Mouse (Mus musculus) lung, postnatal 0 days (tissue): ENCODE results near the gene Gng7. TPM values are rescaled to one million over a fixed set of nuclear protein-coding genes. Genes with fewer than 3 reads are reported as not detected.

Source experiments
- ATAC-seq: fragments of 200-750 bp; cut with Nextera tagmentation; 2 replicates; pipeline ENCODE4 v1.8.0; 2017; ENCODE audit warnings: moderate library complexity
- DNase-seq: peaks from one replicate; pipeline ENCODE4 v3.0.0-alpha.2; 2016; ENCODE audit warnings: low spot score
- H3K27ac ChIP-seq: fragments of 300-500 bp; sonication (generic); 2 replicates; pipeline ENCODE4 v1.5.1; 2014; ENCODE audit warnings: antibody characterized with exemption, mild to moderate bottlenecking, low read length, mixed read lengths
- H3K27me3 ChIP-seq: fragments of 300-500 bp; sonication (generic); replicated peaks from 2 replicates; pipeline ENCODE4 v1.6.1; 2014; ENCODE audit warnings: low read length, mixed read lengths; ENCODE audit not compliant: insufficient read depth
- H3K36me3 ChIP-seq: fragments of 300-500 bp; sonication (generic); 2 replicates; pipeline ENCODE4 v1.6.1; 2014; ENCODE audit warnings: low read length, mixed read lengths; ENCODE audit not compliant: insufficient read depth
- H3K4me1 ChIP-seq: fragments of 300-500 bp; sonication (generic); 2 replicates; pipeline ENCODE4 v1.6.1; 2014; ENCODE audit warnings: antibody characterized with exemption, low read depth, low read length, mixed read lengths; ENCODE audit not compliant: insufficient read depth
- H3K4me2 ChIP-seq: fragments of 300-500 bp; sonication (generic); replicated peaks from 2 replicates; pipeline ENCODE4 v1.6.1; 2014; ENCODE audit warnings: low read depth, mild to moderate bottlenecking, low read length, moderate library complexity, mixed read lengths
- H3K4me3 ChIP-seq: fragments of 300-500 bp; sonication (generic); 2 replicates; pipeline ENCODE4 v1.5.1; 2014; ENCODE audit warnings: low read depth, low read length
- H3K9ac ChIP-seq: fragments of 300-500 bp; sonication (generic); replicated peaks from 2 replicates; pipeline ENCODE4 v1.6.1; 2014; ENCODE audit warnings: low read depth, mild to moderate bottlenecking
- H3K9me3 ChIP-seq: fragments of 300-500 bp; sonication (generic); 2 replicates; pipeline ENCODE4 v1.6.1; 2016; ENCODE audit warnings: low read length, mixed read lengths
- CTCF ChIP-seq: IDR thresholded peaks from 2 replicates; pipeline ENCODE4 v1.5.1; 2016; ENCODE audit warnings: antibody characterized with exemption, mild to moderate bottlenecking
- EP300 ChIP-seq: IDR thresholded peaks from 2 replicates; pipeline ENCODE4 v1.6.1; 2016; ENCODE audit warnings: antibody characterized with exemption, mild to moderate bottlenecking, control low read depth
- WGBS: fragments of 180-500 bp; shearing (Covaris S2); extraction: QIAGEN DNeasy Blood & Tissue Kit; methylation state at CpG from one replicate; pipeline ENCODE4 v1.1.7; 2014; 5-methylcytosine and 5-hydroxymethylcytosine counted together
- polyA plus RNA-seq: library from polyadenylated mRNA; unstranded; fragments of >200 nt; fragmentation: Nextera tagmentation; extraction: Ambion mirVana; gene quantifications from 2 replicates; pipeline ENCODE4 v1.2.1, GENCODE M21; 2015

Gng7 gene
- polyA plus RNA-seq, 1 experiment from 2014 or later = 1.0 TPM

GRCm38 (mm10) chr10:80936135-80936809 lies 78.5 kb downstream of the Gng7 start:
- 2% methylated on average over 36 of the region's 37 CpGs for WGBS
- peak; percentile 69 for DNase-seq
- H3K36me3 ChIP-seq = no peaks in the 10 kb centered on the region

GRCm38 (mm10) chr10:80935698-80936097 lies 79.0 kb downstream of the Gng7 start:
- H3K36me3 ChIP-seq = no peaks in the 10 kb centered on the region
- H3K4me2 ChIP-seq = peak overlapping the region; percentile 73
- no peak for ATAC-seq
- WGBS = 4% methylated on average over 17 of the region's 17 CpGs
- H3K4me1 ChIP-seq = peaks cover 68% of the 10 kb centered on the region
- 0 out of 2 replicates have a peak overlapping the region, but pooled peaks have one; percentile 23 for H3K4me3 ChIP-seq
- no peaks in the 10 kb centered on the region for H3K27me3 ChIP-seq
- DNase-seq = peak; percentile 49
- TF ChIP-seq CTCF = no peak
- no peak for TF ChIP-seq EP300
- H3K9me3 ChIP-seq = no peaks in the 10 kb centered on the region
- H3K27ac ChIP-seq = no peak overlapping the region
- H3K9ac ChIP-seq = peak overlapping the region; percentile 23; the same call in 1 of the 2 replicates

More at GRCm38 (mm10) chr10:80936135-80936809, 78.5 kb downstream of the Gng7 start:
- H3K4me3 ChIP-seq = peak overlapping the region; percentile 23; the same call in 1 of the 2 replicates
- 0 out of 2 replicates have a peak overlapping the region, but pooled peaks have one; percentile 26 for H3K27ac ChIP-seq
- H3K4me2 ChIP-seq = peak overlapping the region; percentile 73
- H3K4me1 ChIP-seq = peaks cover 70% of the 10 kb centered on the region
- no peaks in the 10 kb centered on the region for H3K27me3 ChIP-seq
- H3K9me3 ChIP-seq = no peaks in the 10 kb centered on the region
- peak overlapping the region; percentile 23; the same call in 1 of the 2 replicates for H3K9ac ChIP-seq
- no peak for TF ChIP-seq EP300
- no peak for TF ChIP-seq CTCF
- ATAC-seq = peak; percentile 26

- H3K27ac ChIP-seq = peak overlapping the region; percentile 11; the same call in 1 of the 2 replicates
- no peaks in the 10 kb centered on the region for H3K27me3 ChIP-seq
- no peak overlapping the region for H3K4me3 ChIP-seq
- no peak overlapping the region for H3K9ac ChIP-seq
- H3K4me1 ChIP-seq = peaks cover 64% of the 10 kb centered on the region
- H3K4me2 ChIP-seq = no peak overlapping the region
- WGBS = 18% methylated on average over 3 of the region's 3 CpGs
- TF ChIP-seq CTCF = no peak
- no peak for TF ChIP-seq EP300
- H3K9me3 ChIP-seq = no peaks in the 10 kb centered on the region
- ATAC-seq (no peak), DNase-seq (peak; percentile 48)
- no peaks in the 10 kb centered on the region for H3K36me3 ChIP-seq
Measured at GRCm38 (mm10) chr10:80935241-80935640, 79.5 kb downstream of the Gng7 start.

DNA sequence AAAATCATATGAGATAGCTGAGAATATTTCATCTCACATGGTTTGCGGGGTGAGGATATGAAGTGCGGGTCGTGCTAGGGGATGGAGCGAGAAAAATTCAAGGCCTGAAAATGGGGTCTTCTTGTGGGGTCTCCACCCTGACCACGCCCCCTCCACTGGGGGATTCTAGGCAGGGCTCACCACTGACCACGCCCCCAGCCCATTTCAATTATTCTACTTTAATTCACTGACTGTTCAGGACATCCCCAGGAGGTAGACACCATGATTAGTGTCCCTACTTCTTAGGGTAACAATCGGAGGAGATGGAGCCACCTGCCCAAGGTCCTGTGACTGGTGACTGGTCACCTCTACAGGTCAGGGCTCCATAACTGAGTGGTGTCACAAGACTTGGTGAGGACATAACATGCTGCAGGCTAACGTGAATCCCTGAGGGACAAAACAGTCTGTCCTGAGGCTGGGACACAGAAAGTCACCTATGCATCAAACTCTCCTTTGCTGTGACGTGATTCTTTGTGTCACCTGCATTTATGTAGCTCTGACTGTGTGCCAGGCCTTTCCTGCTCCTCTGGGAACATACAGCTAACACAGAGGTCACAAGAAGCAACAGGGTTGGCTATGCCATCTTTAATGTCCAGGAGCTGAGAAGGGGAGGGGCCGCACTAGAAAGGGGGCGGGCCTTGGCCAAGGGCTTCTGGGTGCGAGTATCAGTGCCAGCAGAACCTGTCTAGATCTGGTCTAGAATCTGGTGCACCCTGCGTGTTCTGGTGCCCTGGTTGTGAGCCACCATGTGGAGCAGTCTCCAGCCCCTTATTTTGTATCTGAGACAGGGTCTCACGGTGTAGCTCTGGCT lies 80.4 kb downstream of the Gng7 start:
- no peaks in the 10 kb centered on the region for H3K36me3 ChIP-seq
- H3K4me3 ChIP-seq = no peak overlapping the region
- H3K27me3 ChIP-seq = no peaks in the 10 kb centered on the region
- 46% methylated on average over 14 of the region's 14 CpGs for WGBS
- TF ChIP-seq CTCF (no peak), EP300 (no peak)
- H3K9ac ChIP-seq = no peak overlapping the region
- H3K4me1 ChIP-seq = peaks cover 55% of the 10 kb centered on the region
- no peak overlapping the region for H3K27ac ChIP-seq
- H3K9me3 ChIP-seq = no peaks in the 10 kb centered on the region
- no peak for ATAC-seq
- peak; percentile 7 for DNase-seq
- H3K4me2 ChIP-seq = no peak overlapping the region

DNA sequence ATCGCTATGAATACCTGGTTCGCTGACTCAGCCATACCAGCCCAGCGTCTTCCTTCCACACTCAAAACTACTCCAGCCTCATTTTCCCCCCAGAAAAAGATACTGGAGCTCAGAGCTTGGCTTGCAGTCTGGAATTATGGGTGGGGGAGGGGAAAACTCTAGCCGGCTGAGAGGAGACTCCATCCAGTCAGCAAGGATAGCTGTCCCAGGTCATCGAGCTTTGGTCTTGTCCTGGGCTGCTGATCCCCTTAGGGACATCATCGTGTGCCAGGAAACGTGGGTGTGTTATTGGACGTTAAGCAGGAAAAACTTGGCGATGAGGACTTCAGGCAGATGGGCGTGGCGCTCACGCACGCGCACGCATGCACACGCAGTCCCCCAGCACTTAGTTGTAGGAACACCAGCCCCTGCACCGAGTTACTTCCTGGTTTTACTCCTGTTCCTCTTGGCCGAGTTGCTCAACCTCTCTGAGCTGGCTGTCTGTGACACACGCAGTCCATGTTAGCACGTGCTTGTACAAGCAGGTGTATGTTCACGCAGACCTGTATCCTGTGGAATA lies 81.2 kb downstream of the Gng7 start:
- H3K27me3 ChIP-seq = no peaks in the 10 kb centered on the region
- peaks cover 49% of the 10 kb centered on the region for H3K4me1 ChIP-seq
- peak overlapping the region; percentile 63 for H3K27ac ChIP-seq
- peak; percentile 78 for DNase-seq
- H3K9me3 ChIP-seq = no peaks in the 10 kb centered on the region
- H3K36me3 ChIP-seq = no peaks in the 10 kb centered on the region
- H3K4me2 ChIP-seq = peak overlapping the region; percentile 81
- 2% methylated on average over 21 of the region's 21 CpGs for WGBS
- no peak for TF ChIP-seq CTCF
- no peak; the same call in 1 of the 2 replicates for TF ChIP-seq EP300
- peak overlapping the region; percentile 88; the same call in 1 of the 2 replicates for H3K4me3 ChIP-seq
- no peak for ATAC-seq
- H3K9ac ChIP-seq = no peak overlapping the region
